Mouse (Mus musculus) embryonic stem cell, embryonic (primary cell): Measurements from ENCODE around the gene Papss1.

Experiments
- CTCF ChIA-PET, 4 experiments: fragments of 300-600 bp in 2 of 4; fragments of 350-600 bp in 2 of 4; sonication (Branson Sonifier 250); formaldehyde crosslinking; loops; one replicate each; lab custom pipeline; 2022; ENCODE audit warnings: inconsistent platforms in 2 of 4; lab: Charles Lee
- POLR2A ChIA-PET, 4 experiments: fragments of 300-600 bp in 2 of 4; fragments of 350-600 bp in 2 of 4; sonication (Branson Sonifier 250); formaldehyde crosslinking; loops; one replicate each; lab custom pipeline; 2022; ENCODE audit warnings: antibody characterized with exemption in 4 of 4, inconsistent platforms in 1 of 4; lab: Charles Lee

Gene Papss1

DNA sequence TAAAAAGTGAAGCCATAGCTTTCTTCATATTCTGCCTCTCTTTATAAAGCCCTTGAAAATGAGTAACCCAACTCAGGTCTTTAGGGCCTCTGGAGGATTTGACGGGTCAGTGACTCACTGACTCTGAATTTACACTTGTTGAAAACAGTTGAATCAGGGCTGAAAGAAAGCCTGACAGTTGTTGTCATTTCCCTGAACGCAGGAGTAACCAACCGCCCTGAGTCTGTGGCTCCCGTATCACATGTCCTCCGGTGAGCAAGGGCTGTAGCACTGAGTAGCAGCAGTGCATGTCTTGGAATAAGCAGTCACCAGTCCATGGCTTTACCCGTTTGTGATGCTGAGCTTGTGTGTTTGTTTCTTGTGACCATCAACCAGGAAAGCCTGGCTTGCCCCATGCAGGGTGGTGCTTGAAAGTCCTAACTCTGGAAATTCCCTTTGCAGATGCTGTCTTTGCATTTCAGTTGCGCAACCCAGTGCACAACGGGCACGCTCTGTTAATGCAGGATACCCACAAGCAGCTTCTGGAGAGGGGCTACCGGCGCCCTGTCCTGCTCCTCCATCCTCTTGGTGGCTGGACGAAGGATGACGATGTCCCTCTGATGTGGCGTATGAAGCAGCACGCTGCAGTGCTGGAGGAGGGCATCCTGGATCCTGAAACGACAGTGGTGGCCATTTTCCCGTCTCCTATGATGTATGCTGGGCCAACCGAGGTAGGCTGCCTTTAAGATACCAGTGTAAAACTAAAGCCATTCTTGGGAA is 54.2 kb downstream of the Papss1 start:
- ChIA-PET CTCF (interaction anchor here in 1 of 4 experiments (0.7 kb wide), 1 partner anchor 49 kb away, joined by 3 read pairs; no protein-coding TSS in a partner anchor), POLR2A (no interaction called here)

- ChIA-PET CTCF (no interaction called here), POLR2A (interaction anchor here in 1 of 4 experiments (1.2 kb wide), 1 partner anchor 12 kb away, joined by 3 read pairs; no protein-coding TSS in a partner anchor)
These were observed 58.6 kb downstream of the Papss1 start for GRCm38 (mm10) chr3:131623208-131623607.

- ChIA-PET CTCF (no interaction called here), POLR2A (no interaction called here)
These were observed 59.5 kb downstream of the Papss1 start for GRCm38 (mm10) chr3:131624063-131624462.

GRCm38 (mm10) chr3:131627476-131627875 is 62.9 kb downstream of the Papss1 start:
- ChIA-PET CTCF (interaction anchor here in 1 of 4 experiments (0.9 kb wide), 1 partner anchor 343 kb away, joined by 5 read pairs; no protein-coding TSS in a partner anchor), POLR2A (no interaction called here)

DNA sequence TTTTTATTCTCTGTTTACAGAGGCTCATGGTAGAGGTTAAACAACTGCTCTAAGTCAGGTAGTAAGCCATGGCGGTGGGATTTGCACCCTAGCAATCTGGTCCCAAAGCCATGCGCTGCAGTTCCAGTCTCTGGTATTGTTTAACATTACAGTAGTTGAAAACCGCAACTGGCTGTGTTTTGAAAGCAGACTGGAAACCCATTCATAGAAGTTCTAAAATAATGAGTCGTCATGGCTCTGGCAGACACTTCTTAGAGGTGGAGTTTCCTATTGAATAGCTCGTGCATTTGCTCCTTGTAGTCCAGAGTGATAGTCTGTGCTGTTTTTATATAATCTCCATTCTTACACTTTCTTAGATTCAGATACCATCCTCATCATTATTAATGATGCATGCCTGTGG is 63.7 kb downstream of the Papss1 start:
- ChIA-PET CTCF (interaction anchor here in 1 of 4 experiments (0.9 kb wide), 1 partner anchor 344 kb away, joined by 5 read pairs; no protein-coding TSS in a partner anchor), POLR2A (interaction anchor here in 1 of 4 experiments (1.5 kb wide), 1 partner anchor 14 kb away, joined by 3 read pairs; no protein-coding TSS in a partner anchor)

DNA sequence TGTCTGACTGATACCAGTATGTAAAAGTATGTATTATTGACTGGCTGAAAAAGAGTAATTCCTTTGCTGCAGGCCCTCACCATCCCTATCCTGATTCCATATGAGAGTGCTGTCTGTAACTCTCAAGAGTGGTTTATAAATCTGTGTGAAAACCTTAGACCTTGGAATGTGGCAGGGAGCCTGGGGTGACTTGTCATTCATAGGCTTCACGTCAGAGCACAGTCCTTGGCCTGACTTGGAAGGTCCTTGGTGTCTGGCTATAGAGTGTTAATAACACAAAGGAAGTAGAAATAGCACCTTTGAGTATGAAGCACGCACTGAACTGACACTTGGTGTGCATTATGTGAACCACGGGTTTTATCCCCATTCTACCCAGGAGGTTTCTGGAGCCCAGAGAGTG is 64.4 kb downstream of the Papss1 start:
- POLR2A ChIA-PET: interaction anchor here in 1 of 4 experiments (1.5 kb wide), 1 partner anchor 14 kb away, joined by 3 read pairs; no protein-coding TSS in a partner anchor
- CTCF ChIA-PET: interaction anchor here in 1 of 4 experiments (0.6 kb wide), 1 partner anchor 186 kb away, joined by 3 read pairs; no protein-coding TSS in a partner anchor

GRCm38 (mm10) chr3:131630407-131631317 is 66.1 kb downstream of the Papss1 start:
- ChIA-PET CTCF (no interaction called here), POLR2A (no interaction called here)

- ChIA-PET CTCF (no interaction called here), POLR2A (no interaction called here)
These were observed 66.8 kb downstream of the Papss1 start for GRCm38 (mm10) chr3:131631318-131631870.

DNA sequence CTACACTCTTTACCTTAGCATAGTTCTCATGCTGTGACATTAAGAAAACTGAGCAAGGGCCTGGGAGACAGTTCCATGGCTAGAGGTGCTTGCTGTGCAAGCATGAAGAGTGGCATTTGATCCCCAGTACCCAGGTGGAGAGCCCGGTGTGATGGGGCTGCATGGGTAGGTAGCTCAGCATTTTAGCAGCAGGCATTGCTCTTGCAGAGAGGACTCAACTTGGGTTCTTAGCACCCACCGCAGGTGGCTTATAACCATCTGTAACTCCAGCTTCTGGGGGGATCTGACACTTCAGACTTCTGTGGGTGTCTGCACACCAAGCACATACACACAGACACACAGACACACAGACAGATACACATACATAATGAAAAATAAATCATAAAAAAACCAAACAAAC is 69.5 kb downstream of the Papss1 start:
- POLR2A ChIA-PET: interaction anchor here in 2 of 4 experiments (0.6 to 1.0 kb wide), 2 partner anchors 12 to 323 kb away, joined by 3 read pairs; no protein-coding TSS in a partner anchor
- CTCF ChIA-PET: no interaction called here

DNA sequence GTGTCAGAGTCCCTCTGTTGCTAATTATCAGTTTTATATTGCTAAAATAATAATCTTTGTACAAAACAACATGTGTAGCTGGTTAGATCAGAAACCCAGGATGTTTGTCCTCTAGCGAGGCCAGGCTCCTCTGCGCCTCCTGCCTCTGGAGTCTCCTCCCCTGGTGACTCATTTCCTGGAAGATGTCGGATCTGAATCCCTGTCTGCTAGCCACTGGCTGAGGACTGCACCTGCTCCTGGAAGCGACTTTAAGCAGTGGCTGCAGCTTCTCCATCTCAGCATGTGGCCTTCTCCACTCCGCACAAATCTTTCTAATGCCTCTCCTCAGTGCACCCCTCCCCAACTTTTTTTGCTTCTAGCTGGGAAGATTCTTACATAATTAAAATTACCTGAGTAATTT is 71.6 kb downstream of the Papss1 start:
- ChIA-PET CTCF (no interaction called here), POLR2A (interaction anchor here in 2 of 4 experiments (0.6 to 0.8 kb wide), 2 partner anchors 13 to 146 kb away, joined by 3 read pairs; no protein-coding TSS in a partner anchor)

GRCm38 (mm10) chr3:131637008-131637407 is 72.4 kb downstream of the Papss1 start:
- ChIA-PET POLR2A (no interaction called here), CTCF (no interaction called here)

- ChIA-PET CTCF (no interaction called here), POLR2A (interaction anchor here in 1 of 4 experiments (1.2 kb wide), 1 partner anchor 10 kb away, joined by 3 read pairs; no protein-coding TSS in a partner anchor)
These were observed 73.1 kb downstream of the Papss1 start for GRCm38 (mm10) chr3:131637664-131638063.

- CTCF ChIA-PET: no interaction called here
These were observed 73.6 kb downstream of the Papss1 start for GRCm38 (mm10) chr3:131638216-131638615.

GRCm38 (mm10) chr3:131642681-131643292 is 78.2 kb downstream of the Papss1 start:
- ChIA-PET CTCF (no interaction called here), POLR2A (interaction anchor here in 1 of 4 experiments (0.9 kb wide), 1 partner anchor 1453 kb away, joined by 3 read pairs; no protein-coding TSS in a partner anchor)

More at GRCm38 (mm10) chr3:131638216-131638615, 73.6 kb downstream of the Papss1 start:
- POLR2A ChIA-PET: interaction anchor here in 1 of 4 experiments (1.2 kb wide), 1 partner anchor 9 kb away, joined by 3 read pairs; no protein-coding TSS in a partner anchor

GRCm38 (mm10) chr3:131645203-131645602 is 80.6 kb downstream of the Papss1 start:
- ChIA-PET POLR2A (no interaction called here), CTCF (no interaction called here)

GRCm38 (mm10) chr3:131654366-131654765 is 89.8 kb downstream of the Papss1 start:
- POLR2A ChIA-PET: no interaction called here

GRCm38 (mm10) chr3:131656032-131656431 is 91.5 kb downstream of the Papss1 start:
- POLR2A ChIA-PET: interaction anchor here in 1 of 4 experiments (1.4 kb wide), 1 partner anchor 9 kb away, joined by 3 read pairs; no protein-coding TSS in a partner anchor
- CTCF ChIA-PET: no interaction called here

More at GRCm38 (mm10) chr3:131654366-131654765, 89.8 kb downstream of the Papss1 start:
- CTCF ChIA-PET: no interaction called here

GRCm38 (mm10) chr3:131660126-131660525 is 95.6 kb downstream of the Papss1 start:
- ChIA-PET CTCF (interaction anchor here in 1 of 4 experiments (0.7 kb wide), 1 partner anchor 9 kb away, joined by 3 read pairs; no protein-coding TSS in a partner anchor), POLR2A (no interaction called here)
